Mouse (Mus musculus): ENCODE results near the gene Dner. TPM values are rescaled to one million over a fixed set of nuclear protein-coding genes. Genes with fewer than 3 reads are reported as not detected.

Dner gene
- total and polyA plus RNA-seq, 3 experiments, result not detected

- Histone ChIP-seq H3K4me1 (ENCODE audit: control insufficient read depth in 1 of 2, insufficient read depth in 2 of 2, low read length in 2 of 2) (no peaks in the 10 kb centered on the region), H3K27ac (ENCODE audit: control insufficient read depth, low read depth, low read length) (no peak overlapping the region), H3K9ac (ENCODE audit: control insufficient read depth, low read depth, low read length, poor library complexity, severe bottlenecking) (no peak overlapping the region), H3K27me3 (ENCODE audit: control insufficient read depth in 1 of 2, insufficient read depth in 2 of 2, low read length in 2 of 2) (no peaks in the 10 kb centered on the region), H3K9me3 (replicated peaks; ENCODE audit: insufficient read depth, low read length) (no peaks in the 10 kb centered on the region), H3K4me3 (ENCODE audit: control insufficient read depth in 1 of 2, insufficient read depth in 1 of 2, low read depth in 2 of 2, low read length in 2 of 2) (no peak overlapping the region), H3K36me3 (ENCODE audit: control insufficient read depth in 1 of 2, insufficient read depth in 2 of 2, low read length in 2 of 2) (no peaks in the 10 kb centered on the region), H3K79me2 (ENCODE audit: control insufficient read depth, insufficient read depth, low read length, poor library complexity) (no peaks in the 10 kb centered on the region)
- no peak for DNase-seq (ENCODE audit: low read depth, low spot score)
- TF ChIP-seq E2F4 (IDR thresholded peaks at IDR 0.05; ENCODE audit: borderline replicate concordance, low read depth, low read length), result no peak
- no peak for TF ChIP-seq EP300 (IDR thresholded peaks at IDR 0.05; ENCODE audit: low read depth in 1 of 2, low read length in 2 of 2)
- no peak for TF ChIP-seq ZC3H11A (IDR thresholded peaks at IDR 0.05; ENCODE audit: low read depth, low read length)
- no peak for TF ChIP-seq MAFK (IDR thresholded peaks at IDR 0.05; ENCODE audit: borderline replicate concordance, low read depth, low read length)
- no peak for TF ChIP-seq MEF2A (IDR thresholded peaks at IDR 0.05; ENCODE audit: extremely low read depth, insufficient replicate concordance, low read depth, low read length, poor library complexity, severe bottlenecking)
- TF ChIP-seq JUND (IDR thresholded peaks at IDR 0.05; ENCODE audit: low read depth, low read length), result no peak
- TF ChIP-seq BHLHE40 (IDR thresholded peaks at IDR 0.05; ENCODE audit: borderline replicate concordance, low read depth, low read length), result no peak
- TF ChIP-seq SMC3 (IDR thresholded peaks at IDR 0.05; ENCODE audit: low read depth, low read length), result no peak
- no peak for TF ChIP-seq MYC (IDR thresholded peaks at IDR 0.05; ENCODE audit: low read depth, low read length)
- no peak for TF ChIP-seq RAD21 (IDR thresholded peaks at IDR 0.05; ENCODE audit: low read depth, low read length)
- TF ChIP-seq USF2 (IDR thresholded peaks at IDR 0.05; ENCODE audit: borderline replicate concordance in 1 of 2, insufficient read depth in 1 of 2, low read depth in 1 of 2, low read length in 2 of 2), result no peak
- TF ChIP-seq UBTF (IDR thresholded peaks at IDR 0.05; ENCODE audit: borderline replicate concordance, insufficient read depth, low read depth, low read length), result no peak
- no peak for TF ChIP-seq TBP (IDR thresholded peaks at IDR 0.05; ENCODE audit: low read depth, low read length)
- no peak for TF ChIP-seq RCOR1 (IDR thresholded peaks at IDR 0.05; ENCODE audit: low read depth, low read length)
- TF ChIP-seq ETS1 (IDR thresholded peaks at IDR 0.05; ENCODE audit: low read depth, low read length), result no peak
- no peak for TF ChIP-seq NELFE (IDR thresholded peaks at IDR 0.05; ENCODE audit: low read depth, low read length)
- no peak for TF ChIP-seq TCF12 (IDR thresholded peaks at IDR 0.05; ENCODE audit: low read depth, low read length)
- TF ChIP-seq ZNF384 (IDR thresholded peaks at IDR 0.05; ENCODE audit: low read depth, low read length), result no peak
- no peak for TF ChIP-seq SIN3A (IDR thresholded peaks at IDR 0.05; ENCODE audit: low read length)
Measured at GRCm38 (mm10) chr1:84421845-84422244, 274.2 kb downstream of the Dner start.

- no peaks in the 10 kb centered on the region for H3K9me3 ChIP-seq (replicated peaks; ENCODE audit: insufficient read depth, low read length)
- no peaks in the 10 kb centered on the region for H3K4me1 ChIP-seq (ENCODE audit: control insufficient read depth in 1 of 2, insufficient read depth in 2 of 2, low read length in 2 of 2)
Measured at GRCm38 (mm10) chr1:84419416-84419815, 276.6 kb downstream of the Dner start.

More at GRCm38 (mm10) chr1:84419416-84419815, 276.6 kb downstream of the Dner start:
- Histone ChIP-seq H3K27ac (ENCODE audit: control insufficient read depth, low read depth, low read length) (no peak overlapping the region), H3K4me3 (ENCODE audit: control insufficient read depth in 1 of 2, insufficient read depth in 1 of 2, low read depth in 2 of 2, low read length in 2 of 2) (no peak overlapping the region), H3K9ac (ENCODE audit: control insufficient read depth, low read depth, low read length, poor library complexity, severe bottlenecking) (no peak overlapping the region), H3K27me3 (ENCODE audit: control insufficient read depth in 1 of 2, insufficient read depth in 2 of 2, low read length in 2 of 2) (no peaks in the 10 kb centered on the region), H3K79me2 (ENCODE audit: control insufficient read depth, insufficient read depth, low read length, poor library complexity) (no peaks in the 10 kb centered on the region), H3K36me3 (ENCODE audit: control insufficient read depth in 1 of 2, insufficient read depth in 2 of 2, low read length in 2 of 2) (no peaks in the 10 kb centered on the region)
- DNase-seq (ENCODE audit: low read depth, low spot score), result no peak
- no peak for TF ChIP-seq MEF2A (IDR thresholded peaks at IDR 0.05; ENCODE audit: extremely low read depth, insufficient replicate concordance, low read depth, low read length, poor library complexity, severe bottlenecking)
- no peak for TF ChIP-seq USF1 (IDR thresholded peaks at IDR 0.05; ENCODE audit: low read depth, low read length)
- TF ChIP-seq ZC3H11A (IDR thresholded peaks at IDR 0.05; ENCODE audit: low read depth, low read length), result no peak
- TF ChIP-seq ZMIZ1 (IDR thresholded peaks at IDR 0.05; ENCODE audit: low read depth, low read length), result no peak
- no peak for TF ChIP-seq TCF12 (IDR thresholded peaks at IDR 0.05; ENCODE audit: low read depth, low read length)
- TF ChIP-seq KAT2A (conservative IDR thresholded peaks at IDR 0.05; ENCODE audit: low read depth, low read length), result no peak
- no peak for TF ChIP-seq USF2 (IDR thresholded peaks at IDR 0.05; ENCODE audit: borderline replicate concordance in 1 of 2, insufficient read depth in 1 of 2, low read depth in 1 of 2, low read length in 2 of 2)
- TF ChIP-seq MXI1 (IDR thresholded peaks at IDR 0.05; ENCODE audit: low read depth, low read length), result no peak
- TF ChIP-seq ZNF384 (IDR thresholded peaks at IDR 0.05; ENCODE audit: low read depth, low read length), result no peak
- TF ChIP-seq NRF1 (IDR thresholded peaks at IDR 0.05; ENCODE audit: insufficient read depth, low read depth, low read length, poor library complexity, severe bottlenecking), result no peak
- no peak for TF ChIP-seq HCFC1 (IDR thresholded peaks at IDR 0.05; ENCODE audit: low read depth, low read length)

Data from MEL (cell line).